Mouse (Mus musculus) CH12.LX (cell line): ENCODE results near the gene Klhl21. TPM values are rescaled to one million over a fixed set of nuclear protein-coding genes. Genes with fewer than 3 reads are reported as not detected.

Source experiments
- DNase-seq: peaks from one replicate; pipeline ENCODE4 v3.0.0-alpha.2; 2013; ENCODE audit errors: extremely low read depth
- H3K27ac ChIP-seq: 2 replicates; pipeline ENCODE4 v1.5.1; 2012; ENCODE audit warnings: low read depth, mild to moderate bottlenecking, control low read depth, moderate library complexity; ENCODE audit not compliant: insufficient read depth
- H3K27me3 ChIP-seq: replicated peaks from 2 replicates; pipeline ENCODE3; 2012; ENCODE audit warnings: inconsistent platforms
- H3K36me3 ChIP-seq, 2 experiments: replicated peaks in 1 of 2; 2 replicates each; pipeline versions ENCODE3 to v1.6.1; 2012; ENCODE audit warnings: inconsistent platforms in 1 of 2, low read length in 1 of 2, mild to moderate bottlenecking in 1 of 2, mixed read lengths in 1 of 2, moderate library complexity in 1 of 2; ENCODE audit not compliant: control insufficient read depth in 1 of 2, insufficient read depth in 1 of 2
- H3K4me1 ChIP-seq, 2 experiments: 2 replicates each; pipeline ENCODE4 v1.6.1; 2012; ENCODE audit warnings: inconsistent platforms in 1 of 2, moderate library complexity in 1 of 2; ENCODE audit not compliant: insufficient read depth in 2 of 2, control insufficient read depth in 1 of 2
- H3K4me2 ChIP-seq: 2 replicates; pipeline ENCODE4 v1.6.1; 2012; ENCODE audit warnings: low read depth, mild to moderate bottlenecking, control low read depth; ENCODE audit not compliant: poor library complexity, insufficient read depth, severe bottlenecking
- H3K4me3 ChIP-seq, 3 experiments: fragments of 150-350 bp in 1 of 3; sonication (generic) in 1 of 3; replicated peaks in 1 of 3; 2 replicates each; pipeline versions ENCODE3 to v1.5.1; 2011 to 2012; ENCODE audit warnings: low read depth in 2 of 3, low read length in 2 of 3, mild to moderate bottlenecking in 2 of 3, moderate library complexity in 2 of 3, control low read depth in 1 of 3, improper control_type of control experiment in 1 of 3, inconsistent platforms in 1 of 3, mixed read lengths in 1 of 3; ENCODE audit not compliant: poor library complexity in 1 of 3
- H3K79me2 ChIP-seq: replicated peaks from 2 replicates; pipeline ENCODE4 v1.6.1; 2012; ENCODE audit warnings: mild to moderate bottlenecking, moderate library complexity; ENCODE audit not compliant: control insufficient read depth, poor library complexity, insufficient read depth, severe bottlenecking; ENCODE audit errors: extremely low read depth
- H3K9ac ChIP-seq: 2 replicates; pipeline ENCODE4 v1.6.1; 2012; ENCODE audit warnings: low read depth, mild to moderate bottlenecking, control low read depth, moderate library complexity; ENCODE audit not compliant: insufficient read depth
- H3K9me3 ChIP-seq: replicated peaks from 2 replicates; pipeline ENCODE3; 2012; ENCODE audit warnings: low read length, inconsistent platforms, mixed read lengths
- BHLHE40 ChIP-seq: IDR thresholded peaks from 2 replicates; pipeline ENCODE4 v1.6.1; 2011; ENCODE audit warnings: mild to moderate bottlenecking, low read depth, low read length, improper control_type of control experiment
- CHD1 ChIP-seq: IDR thresholded peaks from 2 replicates; pipeline ENCODE4 v1.6.1; 2012; ENCODE audit warnings: low read depth, low read length, improper control_type of control experiment, inconsistent platforms
- CHD2 ChIP-seq: IDR thresholded peaks from 2 replicates; pipeline ENCODE4 v1.6.1; 2011; ENCODE audit warnings: low read length, improper control_type of control experiment
- E2F4 ChIP-seq: IDR thresholded peaks from 2 replicates; pipeline ENCODE4 v1.6.1; 2011; ENCODE audit warnings: low read depth, low read length, improper control_type of control experiment; ENCODE audit not compliant: insufficient replicate concordance
- EP300 ChIP-seq: IDR thresholded peaks from 2 replicates; pipeline ENCODE4 v1.6.1; 2011; ENCODE audit warnings: low read length, improper control_type of control experiment
- GABPA ChIP-seq: IDR thresholded peaks from 2 replicates; pipeline ENCODE4 v1.6.1; 2012; ENCODE audit warnings: low read depth, low read length, improper control_type of control experiment, inconsistent platforms; ENCODE audit not compliant: insufficient replicate concordance
- HCFC1 ChIP-seq: IDR thresholded peaks from 2 replicates; pipeline ENCODE4 v1.6.1; 2012; ENCODE audit warnings: low read depth, mild to moderate bottlenecking, inconsistent platforms, low read length, improper control_type of control experiment
- IRF4 ChIP-seq: IDR thresholded peaks from 2 replicates; pipeline ENCODE4 v1.6.1; 2014; ENCODE audit warnings: low read depth, mild to moderate bottlenecking, inconsistent platforms, low read length, improper control_type of control experiment
- JUN ChIP-seq: IDR thresholded peaks from 2 replicates; pipeline ENCODE4 v1.6.1; 2011; ENCODE audit warnings: low read depth, mild to moderate bottlenecking, low read length, improper control_type of control experiment, moderate library complexity; ENCODE audit not compliant: insufficient read depth
- MAFK ChIP-seq: IDR thresholded peaks from 2 replicates; pipeline ENCODE4 v1.6.1; 2011; ENCODE audit warnings: low read length, improper control_type of control experiment; ENCODE audit not compliant: insufficient replicate concordance
- MAZ ChIP-seq: IDR thresholded peaks from 2 replicates; pipeline ENCODE4 v1.6.1; 2012; ENCODE audit warnings: low read depth, mild to moderate bottlenecking, inconsistent platforms, low read length, improper control_type of control experiment, moderate library complexity
- MXI1 ChIP-seq: IDR thresholded peaks from 2 replicates; pipeline ENCODE4 v1.6.1; 2011; ENCODE audit warnings: mild to moderate bottlenecking, low read depth, low read length, improper control_type of control experiment
- PAX5 ChIP-seq: IDR thresholded peaks from 2 replicates; pipeline ENCODE4 v1.6.1; 2012; ENCODE audit warnings: low read length, inconsistent platforms, mixed read lengths
- RAD21 ChIP-seq: IDR thresholded peaks from 2 replicates; pipeline ENCODE4 v1.6.1; 2011; ENCODE audit warnings: low read depth, mild to moderate bottlenecking, low read length, improper control_type of control experiment, moderate library complexity
- SIN3A ChIP-seq: IDR thresholded peaks from 2 replicates; pipeline ENCODE4 v1.6.1; 2012; ENCODE audit warnings: low read length, improper control_type of control experiment, inconsistent platforms
- USF1 ChIP-seq: IDR thresholded peaks from 2 replicates; pipeline ENCODE4 v1.6.1; 2014; ENCODE audit warnings: low read depth, mild to moderate bottlenecking, inconsistent platforms, low read length, improper control_type of control experiment
- ZKSCAN1 ChIP-seq: IDR thresholded peaks from 2 replicates; pipeline ENCODE4 v1.6.1; 2012; ENCODE audit warnings: low read depth, inconsistent platforms, low read length, improper control_type of control experiment, borderline replicate concordance
- ZMIZ1 ChIP-seq: IDR thresholded peaks from 2 replicates; pipeline ENCODE4 v1.6.1; 2012; ENCODE audit warnings: low read depth, mild to moderate bottlenecking, inconsistent platforms, low read length, improper control_type of control experiment
- ZNF384 ChIP-seq: IDR thresholded peaks from 2 replicates; pipeline ENCODE4 v1.6.1; 2012; ENCODE audit warnings: low read depth, low read length, improper control_type of control experiment, inconsistent platforms
- dilution Hi-C: fragments of 300-500 bp; cut with MboI; formaldehyde crosslinking; loops from 2 replicates; pipeline ENCODE4 v1.14.3; 2020; ENCODE audit warnings: low sequenced_read_pairs; ENCODE audit not compliant: extremely low pct_unique_long_range_greater_than_20kb, extremely low pct_ligation_motif_present
- in situ Hi-C: fragments of 300-500 bp; cut with MboI; formaldehyde crosslinking; loops from 3 replicates; pipeline ENCODE4 v1.14.3; 2019; ENCODE audit warnings: low sequenced_read_pairs, low pct_ligation_motif_present, low pct_unique_long_range_greater_than_20kb, mixed read lengths
- polyA plus RNA-seq: library from polyadenylated mRNA; unstranded; fragments of >175 nt; gene quantifications from 2 replicates; pipeline ENCODE4 v1.2.1, GENCODE M21; 2012; ENCODE audit warnings: low read depth; ENCODE audit not compliant: insufficient read length
- total RNA-seq, 2 experiments: library from RNA; depleted of rRNA; stranded (reverse); fragments of 300-350 nt in 1 of 2; fragments of >200 nt in 1 of 2; gene quantifications; 2 replicates each; pipeline ENCODE4 v1.2.3; 2012 to 2014

Gene Klhl21
- total and polyA plus RNA-seq, 3 experiments: 4.4 to 9.4 (median 7.1) TPM

DNA sequence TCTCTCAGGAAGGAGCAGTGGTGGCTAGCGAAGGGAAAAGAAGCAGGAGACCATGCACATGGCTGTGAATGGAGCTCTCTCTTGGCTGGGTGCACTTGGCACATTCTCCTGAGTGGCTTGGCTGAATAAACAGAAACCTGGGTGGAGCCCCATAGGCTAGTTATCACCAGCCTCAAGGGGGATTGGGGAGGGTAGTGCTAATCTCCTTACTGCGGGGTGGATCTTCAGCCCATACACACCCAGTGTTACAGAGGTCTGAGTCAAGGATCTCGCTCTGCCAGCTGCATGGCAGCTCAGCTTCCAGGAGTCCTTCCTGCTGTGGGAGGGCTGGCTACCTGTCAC lies 48.1 kb upstream of the Klhl21 start:
- Histone ChIP-seq H3K4me3 (no peak overlapping the region), H3K9ac (no peak overlapping the region), H3K27ac (no peak overlapping the region), H3K9me3 (peaks cover 2% of the 10 kb centered on the region), H3K27me3 (no peaks in the 10 kb centered on the region), H3K79me2 (no peaks in the 10 kb centered on the region), H3K4me1 (peaks cover 0 to 10% of the 10 kb centered on the region in 2 experiments; a peak in 1 of 4 replicates), H3K36me3 (peaks cover 76 to 94% of the 10 kb centered on the region in 2 experiments), H3K4me2 (no peak overlapping the region)
- DNase-seq: no peak
- in situ Hi-C loops (no loop called here), dilution Hi-C loops (no loop called here)
- TF ChIP-seq ZKSCAN1: no peak
- no peak for TF ChIP-seq GABPA
- TF ChIP-seq CHD2: no peak
- no peak for TF ChIP-seq IRF4
- no peak for TF ChIP-seq PAX5
- no peak for TF ChIP-seq SIN3A
- TF ChIP-seq JUN: no peak
- no peak for TF ChIP-seq MXI1
- no peak for TF ChIP-seq E2F4
- TF ChIP-seq EP300: no peak
- no peak for TF ChIP-seq USF1
- no peak for TF ChIP-seq MAFK
- TF ChIP-seq RAD21: no peak
- no peak for TF ChIP-seq ZNF384
- no peak for TF ChIP-seq HCFC1
- no peak for TF ChIP-seq CHD1
- no peak for TF ChIP-seq MAZ
- no peak for TF ChIP-seq ZMIZ1

- H3K36me3 ChIP-seq: peaks cover 60 to 93% of the 10 kb centered on the region in 2 experiments
- no peak overlapping the region for H3K4me2 ChIP-seq
- no peaks in the 10 kb centered on the region for H3K79me2 ChIP-seq
- H3K27ac ChIP-seq: no peak overlapping the region
- H3K4me3 ChIP-seq: no peak overlapping the region
- DNase-seq: no peak
- no peaks in the 10 kb centered on the region for H3K27me3 ChIP-seq
- dilution Hi-C loops (no loop called here), in situ Hi-C loops (no loop called here)
- peaks cover 2% of the 10 kb centered on the region for H3K9me3 ChIP-seq
- no peak overlapping the region for H3K9ac ChIP-seq
- peaks cover 0 to 10% of the 10 kb centered on the region in 2 experiments; a peak in 1 of 4 replicates for H3K4me1 ChIP-seq
- TF ChIP-seq BHLHE40: 0 out of 2 replicates have a peak, but pooled peaks have one; percentile 27
- TF ChIP-seq ZMIZ1: no peak
Observed at GRCm38 (mm10) chr4:151962817-151963216, 45.8 kb upstream of the Klhl21 start.
